Mouse (Mus musculus) heart, postnatal 0 days (tissue): Measurements from ENCODE around the gene Pafah1b1. TPM values are rescaled to one million over a fixed set of nuclear protein-coding genes. Genes with fewer than 3 reads are reported as not detected.

Source experiments
- ATAC-seq: fragments of 200-750 bp; cut with Nextera tagmentation; 2 replicates; pipeline ENCODE4 v1.8.0; 2017; ENCODE audit warnings: low read depth, moderate number of reproducible peaks, moderate library complexity; ENCODE audit not compliant: insufficient read depth
- DNase-seq: peaks from one replicate; pipeline ENCODE4 v3.0.0-alpha.2; 2016; ENCODE audit warnings: low spot score
- H3K27ac ChIP-seq: fragments of 300-500 bp; sonication (generic); 2 replicates; pipeline ENCODE4 v1.5.1; 2014; ENCODE audit warnings: low read depth, mild to moderate bottlenecking
- H3K27me3 ChIP-seq: fragments of 300-500 bp; sonication (generic); 2 replicates; pipeline ENCODE4 v1.6.1; 2014; ENCODE audit warnings: low read length, mixed read lengths; ENCODE audit not compliant: control insufficient read depth, insufficient read depth
- H3K36me3 ChIP-seq: fragments of 300-500 bp; sonication (generic); replicated peaks from 2 replicates; pipeline ENCODE4 v1.6.1; 2014; ENCODE audit warnings: low read length, mixed read lengths; ENCODE audit not compliant: control insufficient read depth, insufficient read depth
- H3K4me1 ChIP-seq: fragments of 300-500 bp; sonication (generic); 2 replicates; pipeline ENCODE4 v1.6.1; 2014; ENCODE audit warnings: antibody characterized with exemption; ENCODE audit not compliant: control insufficient read depth, insufficient read depth
- H3K4me2 ChIP-seq: fragments of 300-500 bp; sonication (generic); 2 replicates; pipeline ENCODE4 v1.6.1; 2014; ENCODE audit warnings: low read depth, mild to moderate bottlenecking, low read length, moderate library complexity
- H3K4me3 ChIP-seq: fragments of 300-500 bp; sonication (generic); 2 replicates; pipeline ENCODE4 v1.5.1; 2014; ENCODE audit warnings: low read depth, low read length
- H3K9ac ChIP-seq: fragments of 300-500 bp; sonication (generic); replicated peaks from 2 replicates; pipeline ENCODE4 v1.6.1; 2014; ENCODE audit warnings: low read depth, low read length, mixed read lengths
- H3K9me3 ChIP-seq: fragments of 300-500 bp; sonication (generic); replicated peaks from 2 replicates; pipeline ENCODE4 v1.6.1; 2016; ENCODE audit warnings: low read length; ENCODE audit not compliant: control insufficient read depth
- CTCF ChIP-seq: IDR thresholded peaks from 2 replicates; pipeline ENCODE4 v1.5.1; 2016; ENCODE audit warnings: antibody characterized with exemption, control low read depth, low read depth
- EP300 ChIP-seq: IDR thresholded peaks from 2 replicates; pipeline ENCODE4 v1.6.1; 2016; ENCODE audit warnings: antibody characterized with exemption, low read depth
- WGBS: fragments of 180-500 bp; shearing (Covaris S2); extraction: QIAGEN DNeasy Blood & Tissue Kit; methylation state at CpG from one replicate; pipeline ENCODE4 v1.1.7; 2014; 5-methylcytosine and 5-hydroxymethylcytosine counted together
- polyA plus RNA-seq: library from polyadenylated mRNA; unstranded; fragments of >200 nt; fragmentation: Nextera tagmentation; extraction: Ambion mirVana; gene quantifications from 2 replicates; pipeline ENCODE4 v1.2.1, GENCODE M21; 2015
- total RNA-seq: library from RNA; depleted of rRNA; stranded (reverse); fragments of >200 nt; gene quantifications from 2 replicates; pipeline ENCODE4 v1.2.3, GENCODE M21; 2014; ENCODE audit warnings: low replicate concordance

Gene Pafah1b1
- total and polyA plus RNA-seq, 2 experiments from 2014 or later = 62.9 to 78.4 TPM

DNA sequence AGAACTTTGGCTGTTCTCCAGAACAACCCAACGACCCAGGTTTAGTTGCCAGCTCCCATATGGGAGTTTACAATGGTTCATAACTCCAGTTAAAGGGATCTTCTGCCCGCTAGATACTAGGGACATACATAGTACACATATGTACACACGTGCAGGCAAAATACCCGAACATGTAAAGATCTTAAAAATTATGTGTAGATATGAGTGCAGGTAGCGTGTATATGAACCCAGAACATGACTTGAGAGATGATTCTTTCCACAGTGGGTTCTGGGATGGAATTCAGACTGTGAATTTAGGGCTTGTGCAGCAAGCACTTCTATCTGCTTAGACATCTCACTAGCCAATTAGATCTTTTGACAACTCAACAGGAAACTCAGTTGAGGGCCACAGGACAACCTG, 52.6 kb downstream of the Pafah1b1 start:
- Histone ChIP-seq H3K27me3 (no peaks in the 10 kb centered on the region), H3K4me2 (no peak overlapping the region), H3K27ac (no peak overlapping the region), H3K36me3 (peaks cover 61% of the 10 kb centered on the region), H3K9me3 (no peaks in the 10 kb centered on the region), H3K4me1 (no peaks in the 10 kb centered on the region), H3K9ac (no peak overlapping the region), H3K4me3 (no peak overlapping the region)
- DNase-seq (no peak), ATAC-seq (no peak)
- WGBS = 79% methylated on average over 5 of the region's 5 CpGs
- TF ChIP-seq EP300 (no peak), CTCF (no peak)

DNA sequence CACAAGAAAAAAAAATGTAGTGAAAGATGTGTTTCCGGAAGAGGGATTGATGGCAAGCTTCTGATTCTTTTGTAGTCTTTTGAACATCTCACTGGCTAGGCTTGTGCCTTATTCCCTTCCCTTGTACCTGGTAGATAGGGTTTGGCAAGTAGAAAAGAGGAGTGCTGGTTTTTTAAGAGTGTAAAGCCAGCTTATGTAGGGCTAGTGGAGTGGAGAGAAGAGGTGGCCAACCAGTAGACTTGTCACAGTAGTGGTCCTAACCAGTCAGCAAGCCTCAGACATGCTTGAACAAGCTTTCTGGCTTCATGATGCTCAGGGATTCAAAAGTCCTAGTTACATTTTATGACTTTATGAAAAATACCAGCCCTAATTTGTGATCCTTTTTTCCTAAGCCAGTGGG, 53.5 kb downstream of the Pafah1b1 start:
- H3K9me3 ChIP-seq = no peaks in the 10 kb centered on the region
- H3K4me3 ChIP-seq = no peak overlapping the region
- 74% methylated on average over 1 of the region's 1 CpGs for WGBS
- no peak overlapping the region for H3K4me2 ChIP-seq
- no peak overlapping the region for H3K27ac ChIP-seq
- H3K27me3 ChIP-seq = no peaks in the 10 kb centered on the region
- H3K36me3 ChIP-seq = peaks cover 66% of the 10 kb centered on the region
- DNase-seq (no peak), ATAC-seq (no peak)
- no peaks in the 10 kb centered on the region for H3K4me1 ChIP-seq
- H3K9ac ChIP-seq = no peak overlapping the region
- TF ChIP-seq CTCF = no peak
- TF ChIP-seq EP300 = no peak

DNA sequence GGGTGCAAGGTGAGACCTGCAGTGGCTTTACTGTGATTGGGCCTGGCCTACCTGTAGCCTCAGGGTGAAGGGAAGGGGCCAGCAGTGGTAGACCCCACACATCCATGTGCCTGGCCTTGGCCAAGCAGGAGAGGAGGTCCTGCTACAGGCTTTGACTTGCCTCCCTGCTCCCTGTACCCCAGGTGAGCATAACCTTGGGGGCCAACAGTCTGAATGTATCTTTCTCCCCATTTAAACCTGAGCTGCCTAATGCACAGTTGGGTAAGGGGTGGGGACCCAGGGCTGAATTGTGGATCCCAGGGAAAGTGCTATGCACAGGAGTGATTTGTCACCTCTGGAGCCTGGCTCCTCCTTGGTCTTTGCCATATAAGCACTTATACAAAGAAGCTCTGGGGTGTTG, 54.3 kb downstream of the Pafah1b1 start:
- no peaks in the 10 kb centered on the region for H3K4me1 ChIP-seq
- no peaks in the 10 kb centered on the region for H3K9me3 ChIP-seq
- H3K36me3 ChIP-seq = peaks cover 68% of the 10 kb centered on the region
- TF ChIP-seq CTCF (no peak), EP300 (no peak)
- no peak overlapping the region for H3K27ac ChIP-seq
- H3K27me3 ChIP-seq = no peaks in the 10 kb centered on the region
- no peak for ATAC-seq
- no peak overlapping the region for H3K9ac ChIP-seq
- H3K4me2 ChIP-seq = no peak overlapping the region
- H3K4me3 ChIP-seq = no peak overlapping the region
- no peak for DNase-seq

DNA sequence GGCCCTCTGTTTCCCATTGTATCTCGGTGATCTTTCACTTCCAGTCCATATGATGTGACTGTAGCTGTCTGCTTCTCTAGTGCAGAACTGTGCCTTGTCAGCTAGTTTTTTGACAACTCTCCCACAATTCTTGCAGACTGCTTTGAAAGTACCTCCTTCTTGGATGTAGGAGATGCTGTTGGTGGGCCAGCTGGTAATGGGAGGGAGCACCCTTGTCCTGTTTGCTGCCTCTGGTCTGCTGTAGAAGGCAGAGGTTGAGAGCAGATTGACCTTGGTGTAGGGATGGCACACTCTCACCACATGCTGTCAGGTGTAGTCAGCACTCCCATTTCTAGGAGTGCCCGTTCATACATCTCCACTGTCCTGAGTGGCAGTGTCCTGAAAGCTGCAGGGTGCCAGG, 55.5 kb downstream of the Pafah1b1 start:
- WGBS = 76% methylated on average over 2 of the region's 2 CpGs
- ATAC-seq (no peak), DNase-seq (no peak)
- no peaks in the 10 kb centered on the region for H3K9me3 ChIP-seq
- no peaks in the 10 kb centered on the region for H3K4me1 ChIP-seq
- no peak overlapping the region for H3K4me2 ChIP-seq
- H3K27ac ChIP-seq = no peak overlapping the region
- TF ChIP-seq CTCF = no peak
- TF ChIP-seq EP300 = no peak
- peaks cover 68% of the 10 kb centered on the region for H3K36me3 ChIP-seq
- no peak overlapping the region for H3K9ac ChIP-seq
- H3K4me3 ChIP-seq = no peak overlapping the region
- H3K27me3 ChIP-seq = no peaks in the 10 kb centered on the region

DNA sequence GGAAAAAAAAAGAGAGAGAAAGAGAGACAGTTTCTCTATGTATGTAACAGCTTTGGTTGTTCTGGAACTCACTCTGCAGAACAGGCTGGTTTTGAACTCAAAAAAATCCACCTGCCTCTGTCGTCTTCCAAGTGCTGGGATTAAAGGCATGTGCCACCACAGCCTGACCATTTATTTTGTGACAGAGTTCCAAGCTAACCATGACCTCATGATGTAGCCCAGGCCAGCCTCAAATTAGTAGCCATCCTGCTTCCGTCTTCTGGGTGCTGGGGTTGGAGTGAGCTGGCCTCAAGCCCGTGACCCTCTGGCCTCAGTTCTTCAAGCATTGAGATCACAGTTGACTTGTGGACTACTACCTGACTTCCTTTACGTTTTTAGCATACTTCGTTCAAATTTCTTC, 56.0 kb downstream of the Pafah1b1 start:
- Histone ChIP-seq H3K27ac (no peak overlapping the region), H3K9me3 (no peaks in the 10 kb centered on the region), H3K27me3 (no peaks in the 10 kb centered on the region), H3K4me3 (no peak overlapping the region), H3K9ac (no peak overlapping the region), H3K36me3 (peaks cover 72% of the 10 kb centered on the region), H3K4me1 (no peaks in the 10 kb centered on the region), H3K4me2 (no peak overlapping the region)
- ATAC-seq (no peak), DNase-seq (no peak)
- no peak for TF ChIP-seq EP300
- no peak for TF ChIP-seq CTCF
- 88% methylated on average over 5 of the region's 5 CpGs for WGBS

DNA sequence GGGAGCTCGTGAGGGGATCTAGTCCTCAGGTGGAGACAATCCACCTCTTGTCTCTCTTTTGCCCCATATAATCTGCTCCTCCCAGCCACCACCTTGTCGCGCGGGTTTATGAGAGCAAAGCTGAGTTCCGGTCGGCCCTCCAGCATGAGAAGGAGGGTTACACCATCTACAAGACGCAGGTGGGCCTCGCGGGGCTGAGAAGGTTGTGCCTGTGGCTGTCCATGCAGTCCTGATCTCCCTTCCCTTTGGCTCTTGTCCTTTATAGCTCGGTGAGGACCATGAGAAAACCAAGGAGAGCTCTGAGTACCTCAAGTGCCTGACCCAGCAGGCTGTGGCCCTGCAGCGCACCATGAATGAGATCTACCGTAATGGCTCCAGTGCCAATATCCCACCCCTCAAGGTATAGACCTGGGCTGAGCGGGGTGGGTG, 56.9 kb downstream of the Pafah1b1 start:
- Histone ChIP-seq H3K4me1 (no peaks in the 10 kb centered on the region), H3K27ac (no peak overlapping the region), H3K4me3 (no peak overlapping the region), H3K36me3 (peaks cover 81% of the 10 kb centered on the region), H3K4me2 (no peak overlapping the region), H3K9ac (no peak overlapping the region), H3K9me3 (no peaks in the 10 kb centered on the region), H3K27me3 (no peaks in the 10 kb centered on the region)
- DNase-seq (no peak), ATAC-seq (no peak)
- TF ChIP-seq EP300 (no peak), CTCF (no peak)
- 95% methylated on average over 13 of the region's 13 CpGs for WGBS
